Mouse (Mus musculus) lung, postnatal 10 days (tissue): Measurements from ENCODE around the gene Tmem150c.

Experiments used
- DNase-seq: peaks from one replicate; pipeline ENCODE4 v3.0.0; 2021

The Tmem150c gene

GRCm38 (mm10) chr5:100096955-100097354, 62.7 kb downstream of the Tmem150c start:
- no peak for DNase-seq

- DNase-seq = no peak
These were observed 68.0 kb downstream of the Tmem150c start for GRCm38 (mm10) chr5:100091602-100092001.

GRCm38 (mm10) chr5:100091263-100091594, 68.4 kb downstream of the Tmem150c start:
- no peak for DNase-seq

GRCm38 (mm10) chr5:100090515-100091262, 68.9 kb downstream of the Tmem150c start:
- DNase-seq = peak; percentile 25

- DNase-seq = peak; percentile 45
These were observed 74.5 kb downstream of the Tmem150c start for GRCm38 (mm10) chr5:100085097-100085496.

DNA sequence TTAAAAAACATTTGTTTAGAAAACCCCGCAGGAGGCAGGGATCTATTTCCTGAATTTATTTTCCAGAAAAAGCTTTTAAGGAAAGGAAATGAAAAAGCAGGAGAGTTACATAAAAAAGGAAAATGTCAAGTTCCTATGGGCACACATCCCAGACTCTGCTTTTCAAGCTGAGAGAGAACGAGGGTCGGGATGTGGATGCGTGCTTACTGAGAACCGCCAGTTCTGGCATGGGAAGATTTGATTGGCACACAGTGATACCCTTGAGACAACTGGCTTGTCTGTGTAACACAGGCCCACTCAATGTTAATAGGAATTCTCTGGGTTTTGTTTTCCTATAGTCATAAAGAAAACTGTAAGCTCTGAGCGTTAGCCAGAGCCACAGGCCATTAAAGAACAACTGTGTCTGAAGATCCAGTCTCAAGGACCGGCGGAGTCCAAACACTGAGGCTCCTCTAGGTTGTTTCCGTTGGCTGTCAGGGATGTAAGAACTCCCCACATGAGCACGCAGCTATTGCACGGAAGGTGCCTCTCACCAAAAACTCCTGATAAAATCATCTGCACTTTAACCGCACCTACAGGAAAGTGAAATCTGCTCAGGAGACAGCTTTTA, 75.5 kb downstream of the Tmem150c start:
- no peak for DNase-seq

DNA sequence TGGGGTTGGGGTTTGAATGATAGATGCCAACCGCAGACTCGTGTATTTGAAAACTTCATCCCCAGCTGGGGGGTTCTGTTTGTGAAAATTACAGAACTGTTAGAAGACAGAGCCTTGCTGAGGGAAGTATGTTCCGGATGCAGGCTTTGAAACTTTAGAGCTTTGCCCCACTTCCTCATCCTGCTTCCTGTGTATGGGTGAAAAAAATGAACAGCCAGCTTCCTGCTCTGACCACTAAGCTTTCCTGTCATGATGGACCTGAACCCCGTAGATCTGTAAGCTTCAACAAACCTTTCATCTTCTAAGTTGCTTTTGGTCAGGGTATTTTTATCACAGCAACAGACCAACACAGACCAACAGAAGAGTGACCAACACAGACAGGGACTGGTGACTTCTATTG, 77.6 kb downstream of the Tmem150c start:
- DNase-seq = no peak

DNA sequence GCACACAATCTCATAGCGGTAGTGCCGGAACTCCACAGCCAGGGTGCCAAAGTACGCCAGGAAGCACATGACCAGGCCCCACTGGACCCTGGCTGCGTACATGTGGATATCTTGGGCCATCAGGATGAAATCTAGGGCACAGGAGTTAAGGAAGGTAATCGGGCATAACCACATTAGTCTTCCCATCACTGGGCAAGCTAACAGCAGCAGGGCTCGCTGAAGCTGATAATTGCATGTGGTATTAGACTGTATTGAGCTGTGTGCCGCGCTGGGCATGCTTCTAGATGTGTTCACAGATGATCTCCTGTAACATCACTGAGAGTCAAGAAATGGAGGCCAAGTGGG, 79.7 kb downstream of the Tmem150c start:
- DNase-seq = no peak

DNA sequence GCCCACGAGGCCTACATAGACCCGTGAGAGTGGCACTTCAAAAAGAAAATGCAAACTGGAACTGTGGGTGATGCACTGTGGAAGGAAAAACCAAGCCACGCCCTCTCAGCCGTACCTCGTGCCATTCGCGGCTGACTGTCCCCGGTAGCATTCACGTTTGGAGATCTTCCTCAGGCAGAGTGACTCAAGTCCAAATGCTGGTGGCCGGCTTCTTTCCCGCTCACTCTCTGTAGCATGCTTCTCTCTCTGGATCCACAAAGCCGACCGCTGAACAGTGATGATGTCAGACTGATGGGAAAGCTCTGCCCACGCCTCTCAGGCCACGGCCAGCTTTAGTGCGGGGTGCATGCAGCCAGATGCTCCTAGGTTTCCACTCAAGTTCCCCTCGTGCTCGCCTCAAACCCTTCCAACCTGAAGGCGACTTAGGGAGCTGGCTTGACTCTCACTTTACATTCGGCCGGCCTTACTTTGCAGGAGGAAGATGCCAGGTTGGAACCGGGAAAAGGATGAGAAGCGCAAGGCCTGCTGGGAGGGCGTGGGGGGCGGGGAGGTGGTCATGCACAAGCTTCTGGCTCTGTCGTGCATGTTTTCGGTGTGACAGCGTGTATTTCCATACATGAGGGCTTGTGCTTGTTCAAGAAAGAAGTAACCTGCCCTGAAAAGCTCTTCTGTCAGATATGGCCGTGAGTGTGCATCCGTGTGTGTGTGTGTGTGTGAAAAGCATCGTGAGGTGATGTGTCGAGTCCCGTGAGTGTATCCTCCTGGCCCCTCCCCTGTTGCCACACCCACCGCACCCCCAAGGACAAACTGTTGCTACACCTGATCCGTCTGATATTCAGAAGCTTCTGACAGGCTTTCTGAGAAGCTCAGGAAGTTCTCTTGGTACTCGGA, 80.3 kb downstream of the Tmem150c start:
- peak; percentile 31 for DNase-seq

GRCm38 (mm10) chr5:100074571-100074970, 85.0 kb downstream of the Tmem150c start:
- DNase-seq = peak; percentile 24

GRCm38 (mm10) chr5:100072557-100072956, 87.1 kb downstream of the Tmem150c start:
- no peak for DNase-seq

GRCm38 (mm10) chr5:100071541-100071940, 88.1 kb downstream of the Tmem150c start:
- peak; percentile 34 for DNase-seq

DNA sequence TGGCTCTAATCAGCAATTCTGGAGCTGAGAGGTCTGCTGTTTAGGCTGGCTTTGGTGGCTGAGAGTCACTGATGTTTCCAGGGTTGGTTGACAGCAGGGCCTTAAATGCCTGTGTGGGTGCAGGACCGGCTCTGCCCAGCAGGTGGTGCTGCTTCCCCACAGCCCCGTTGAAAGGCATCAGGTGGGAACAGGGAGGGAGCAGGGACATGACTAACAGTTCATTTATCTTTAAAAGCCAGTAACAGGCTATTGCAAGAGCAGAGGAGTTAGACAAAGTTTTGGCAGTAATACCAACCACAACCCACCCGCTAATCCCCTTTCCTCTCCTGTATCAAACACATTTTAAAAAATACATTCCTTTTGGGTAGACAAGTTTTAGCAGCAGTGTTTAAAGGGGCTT, 89.4 kb downstream of the Tmem150c start:
- peak; percentile 89 for DNase-seq

DNA sequence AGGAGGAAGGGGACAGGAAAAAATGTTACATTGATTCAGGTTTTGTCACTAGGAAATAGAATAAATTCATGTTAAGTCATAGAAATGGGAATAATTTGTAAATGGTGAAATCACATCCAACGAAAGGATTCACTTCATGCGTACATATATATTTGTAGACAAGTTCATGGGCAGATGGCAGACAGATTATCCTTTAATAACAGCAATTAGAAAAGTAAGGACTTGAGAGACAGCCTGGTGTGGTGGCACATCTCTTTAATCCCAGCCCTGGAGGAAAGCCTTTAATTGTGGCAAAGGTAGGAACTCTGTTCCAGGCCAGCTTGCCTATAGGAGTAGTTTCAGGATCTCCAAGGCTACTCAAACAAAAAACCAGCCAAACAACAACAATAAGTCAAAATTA, 90.1 kb downstream of the Tmem150c start:
- DNase-seq = no peak

GRCm38 (mm10) chr5:100067579-100067978, 92.0 kb downstream of the Tmem150c start:
- no peak for DNase-seq

DNA sequence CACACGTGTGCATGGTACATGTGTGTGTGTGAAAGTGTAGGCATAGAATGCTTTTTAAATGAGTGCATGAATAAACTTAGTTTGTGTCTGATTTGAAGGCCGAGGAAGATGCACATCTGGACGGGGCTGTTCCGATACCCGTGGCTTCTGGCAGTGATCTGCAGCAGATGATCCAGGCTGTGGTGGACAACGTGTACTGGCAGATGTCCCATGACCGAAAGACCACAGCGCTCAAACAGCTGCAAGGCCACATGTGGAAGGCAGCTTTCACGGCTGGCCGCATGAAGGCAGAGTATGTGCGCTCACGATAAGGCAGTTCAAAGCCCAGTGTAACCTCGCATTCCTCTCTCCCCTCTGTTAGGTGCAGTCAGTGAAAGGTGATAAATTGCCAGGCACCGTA, 98.7 kb downstream of the Tmem150c start:
- no peak for DNase-seq

- no peak for DNase-seq
These were observed 100.3 kb downstream of the Tmem150c start for GRCm38 (mm10) chr5:100059326-100059725.

GRCm38 (mm10) chr5:100058729-100059128, 100.9 kb downstream of the Tmem150c start:
- no peak for DNase-seq

DNA sequence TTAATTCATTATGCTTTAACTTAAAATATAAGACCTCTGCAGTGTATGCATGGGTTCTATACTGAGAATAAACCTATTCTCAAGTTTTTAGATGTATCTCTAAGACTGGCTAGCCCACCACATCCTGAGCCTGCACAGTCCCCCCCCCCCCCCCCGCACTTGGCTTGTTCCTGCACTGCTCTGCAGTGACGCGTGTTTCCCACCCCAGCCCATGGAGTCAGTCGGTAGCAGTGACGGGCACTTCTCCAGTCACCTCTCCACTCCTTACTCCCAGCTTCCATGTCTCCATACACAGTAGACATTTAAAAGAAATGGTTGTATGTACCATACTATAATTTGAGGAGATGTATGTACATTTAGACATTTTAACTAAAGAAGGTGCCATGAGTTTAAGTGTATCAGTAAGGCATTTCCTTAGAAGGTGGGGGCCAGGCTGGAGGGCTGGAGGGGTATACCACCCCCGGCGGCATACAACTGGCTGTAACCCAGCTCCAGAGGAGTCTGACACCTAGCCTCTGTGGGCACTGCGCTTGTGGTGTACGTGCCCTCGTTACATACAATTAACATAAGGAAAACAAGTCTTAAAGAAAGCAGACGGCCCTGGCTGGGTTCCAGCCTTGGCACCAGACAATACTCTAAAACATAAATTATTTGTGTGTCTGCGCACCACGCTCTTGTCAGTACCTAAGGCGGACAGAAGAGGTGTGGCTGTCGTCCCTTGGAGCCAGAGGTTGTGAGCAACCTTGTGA, 102.0 kb downstream of the Tmem150c start:
- DNase-seq = no peak

DNA sequence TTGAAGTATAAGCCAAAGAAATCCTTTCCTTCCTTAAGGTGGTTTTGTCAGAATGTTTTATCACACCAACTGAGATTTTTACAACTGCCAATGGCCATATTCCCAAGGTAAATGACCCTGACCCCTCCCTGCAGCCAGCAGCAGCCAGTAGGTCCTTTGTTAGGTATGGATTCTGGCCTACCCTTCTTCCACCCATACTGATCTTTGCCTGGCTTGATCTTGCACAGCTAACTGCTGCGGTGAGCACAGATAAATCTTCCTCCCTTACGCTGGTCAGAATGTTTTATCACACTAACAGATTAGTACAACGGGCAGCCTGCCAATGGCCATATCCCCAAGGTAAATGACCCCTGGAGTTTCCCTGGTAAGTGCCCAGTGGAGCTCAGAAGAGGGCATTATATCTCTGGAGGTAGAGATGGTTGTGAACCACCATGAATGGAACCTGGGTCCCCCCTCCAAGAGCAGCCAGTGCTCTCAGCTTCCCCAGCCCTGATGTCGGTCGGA, 103.7 kb downstream of the Tmem150c start:
- no peak for DNase-seq

DNA sequence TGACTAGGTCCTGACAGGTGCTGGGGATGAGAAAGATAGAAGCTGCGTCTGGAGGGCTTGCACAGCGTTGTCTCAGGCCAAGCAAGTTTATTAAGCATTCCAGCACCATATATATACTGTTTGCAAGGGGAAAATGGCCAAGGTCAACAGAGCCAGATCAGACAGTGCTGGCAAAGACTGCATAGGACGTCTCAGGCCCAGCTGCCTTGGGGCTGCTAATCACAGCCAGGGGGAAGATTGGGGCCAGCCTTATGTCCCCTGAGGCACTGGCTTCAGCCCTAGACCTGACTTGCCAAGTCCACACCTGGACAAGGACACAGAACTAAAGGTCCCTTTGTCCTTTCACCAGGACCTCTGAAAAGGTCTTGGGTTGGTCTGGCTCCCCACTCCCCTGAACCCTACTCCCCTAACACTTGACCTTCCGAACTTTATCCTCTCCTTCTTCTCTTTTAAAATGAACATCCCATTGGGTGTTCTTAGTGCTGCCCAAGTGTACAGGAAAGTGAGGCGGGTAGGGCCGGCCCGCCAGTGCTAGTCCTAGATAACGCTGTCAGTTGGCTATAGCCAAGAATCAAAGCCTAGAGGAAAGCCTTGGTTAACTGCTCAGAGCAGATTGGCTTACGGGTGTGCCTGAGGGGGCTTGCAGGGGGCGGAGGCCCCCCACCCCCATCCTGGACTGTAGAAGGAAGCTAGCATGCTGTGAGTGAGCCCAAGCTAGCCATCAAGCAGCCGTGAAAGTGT, 104.6 kb downstream of the Tmem150c start:
- DNase-seq = no peak

- no peak for DNase-seq
These were observed 106.9 kb downstream of the Tmem150c start for GRCm38 (mm10) chr5:100052728-100053127.
